Mouse (Mus musculus) kidney, embryonic 15.5 days (tissue): ENCODE data around the gene Whamm. TPM values are rescaled to one million over a fixed set of nuclear protein-coding genes. Genes with fewer than 3 reads are reported as not detected.

Experiments used
- ATAC-seq: fragments of 200-750 bp; cut with Nextera tagmentation; replicated peaks from 2 replicates; pipeline ENCODE4 v1.8.0; 2017; ENCODE audit warnings: moderate TSS enrichment; ENCODE audit not compliant: low FRiP score
- H3K27ac ChIP-seq: fragments of 300-500 bp; sonication (generic); 2 replicates; pipeline ENCODE4 v1.5.1; 2015; ENCODE audit warnings: mild to moderate bottlenecking, inconsistent platforms
- H3K27me3 ChIP-seq: fragments of 300-500 bp; sonication (generic); 2 replicates; pipeline ENCODE4 v1.6.1; 2015; ENCODE audit warnings: inconsistent platforms
- H3K36me3 ChIP-seq: fragments of 300-500 bp; sonication (generic); 2 replicates; pipeline ENCODE4 v1.6.1; 2015; ENCODE audit warnings: inconsistent platforms
- H3K4me1 ChIP-seq: fragments of 300-500 bp; sonication (generic); 2 replicates; pipeline ENCODE4 v1.6.1; 2015; ENCODE audit warnings: inconsistent platforms
- H3K4me2 ChIP-seq: fragments of 300-500 bp; sonication (generic); 2 replicates; pipeline ENCODE4 v1.6.1; 2015; ENCODE audit warnings: moderate library complexity, mild to moderate bottlenecking, inconsistent platforms
- H3K4me3 ChIP-seq: fragments of 300-500 bp; sonication (generic); replicated peaks from 2 replicates; pipeline ENCODE4 v1.5.1; 2015; ENCODE audit warnings: mild to moderate bottlenecking, inconsistent platforms
- H3K9ac ChIP-seq: fragments of 300-500 bp; sonication (generic); 2 replicates; pipeline ENCODE4 v1.6.1; 2015; ENCODE audit warnings: mild to moderate bottlenecking, inconsistent platforms
- H3K9me3 ChIP-seq: fragments of 300-500 bp; sonication (generic); replicated peaks from 2 replicates; pipeline ENCODE4 v1.6.1; 2016; ENCODE audit warnings: inconsistent platforms
- WGBS: fragments of 180-500 bp; shearing (Covaris S2); methylation state at CpG from one replicate; pipeline ENCODE4 v1.1.7; 2015; ENCODE audit warnings: mixed read lengths; 5-methylcytosine and 5-hydroxymethylcytosine counted together
- polyA plus RNA-seq: library from polyadenylated mRNA; unstranded; fragments of >200 nt; fragmentation: Nextera tagmentation; extraction: Ambion mirVana; gene quantifications from 2 replicates; pipeline ENCODE4 v1.2.1, GENCODE M21; 2015

The Whamm gene
- polyA plus RNA-seq, 1 experiment from 2014 or later: 4.6 TPM

DNA sequence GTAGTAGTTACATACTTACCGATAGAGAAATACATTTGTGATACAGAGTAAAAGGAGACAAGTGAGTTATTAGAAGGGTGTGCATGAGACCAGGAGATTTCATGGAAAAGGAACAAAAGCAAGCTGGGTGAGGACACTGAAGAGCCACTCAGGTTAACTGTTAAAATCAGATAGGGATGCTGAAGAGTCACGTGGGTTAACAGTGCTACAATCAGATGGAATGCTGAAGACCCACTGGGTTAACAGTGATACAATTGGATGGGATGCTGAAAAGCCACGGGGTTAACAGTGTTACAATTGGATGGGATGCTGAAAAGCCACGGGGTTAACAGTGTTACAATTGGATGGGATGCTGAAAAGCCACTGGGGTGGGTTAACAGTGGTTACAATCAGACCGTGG, 33.9 kb downstream of the Whamm start:
- no peak overlapping the region for H3K4me2 ChIP-seq
- no peak for ATAC-seq
- no peaks in the 10 kb centered on the region for H3K36me3 ChIP-seq
- H3K27me3 ChIP-seq: no peaks in the 10 kb centered on the region
- 81% methylated on average over 5 of the region's 5 CpGs for WGBS
- H3K4me3 ChIP-seq: no peak overlapping the region
- no peak overlapping the region for H3K9ac ChIP-seq
- H3K27ac ChIP-seq: no peak overlapping the region
- 0 out of 2 replicates have a peak, but pooled peaks cover 4% of the 10 kb centered on the region for H3K4me1 ChIP-seq
- no peaks in the 10 kb centered on the region for H3K9me3 ChIP-seq

- no peak overlapping the region for H3K9ac ChIP-seq
- no peaks in the 10 kb centered on the region for H3K9me3 ChIP-seq
- ATAC-seq: no peak
- H3K4me1 ChIP-seq: no peaks in the 10 kb centered on the region
- H3K27me3 ChIP-seq: no peaks in the 10 kb centered on the region
- no peaks in the 10 kb centered on the region for H3K36me3 ChIP-seq
- H3K4me2 ChIP-seq: no peak overlapping the region
- no peak overlapping the region for H3K4me3 ChIP-seq
- no peak overlapping the region for H3K27ac ChIP-seq
- WGBS: 82% methylated on average over 4 of the region's 4 CpGs
Measured at GRCm38 (mm10) chr7:81605489-81605888, 34.4 kb downstream of the Whamm start.

DNA sequence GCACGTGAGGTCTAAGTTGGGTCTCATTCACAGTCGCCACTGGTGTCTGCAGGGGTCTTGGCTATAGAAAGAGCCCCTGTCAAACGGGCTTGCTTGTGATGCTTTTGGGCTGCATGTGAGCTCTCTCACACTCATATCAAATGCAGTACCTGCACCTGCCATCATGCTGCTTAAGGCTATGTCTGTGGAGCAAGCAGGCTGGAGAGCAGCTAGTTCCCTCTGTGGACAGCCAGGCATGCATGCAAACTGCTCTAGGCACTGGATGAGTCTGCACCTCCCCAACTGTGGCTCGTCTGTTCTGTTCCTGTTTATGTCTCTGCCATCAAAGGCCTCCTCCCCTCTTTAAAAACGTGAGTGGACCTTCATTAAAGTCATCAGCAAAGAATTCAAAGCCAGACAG, 35.4 kb downstream of the Whamm start:
- no peaks in the 10 kb centered on the region for H3K4me1 ChIP-seq
- 58% methylated on average over 5 of the region's 5 CpGs for WGBS
- no peak overlapping the region for H3K4me3 ChIP-seq
- H3K27me3 ChIP-seq: no peaks in the 10 kb centered on the region
- ATAC-seq: no peak
- no peak overlapping the region for H3K27ac ChIP-seq
- no peaks in the 10 kb centered on the region for H3K9me3 ChIP-seq
- H3K4me2 ChIP-seq: no peak overlapping the region
- H3K36me3 ChIP-seq: no peaks in the 10 kb centered on the region
- no peak overlapping the region for H3K9ac ChIP-seq

DNA sequence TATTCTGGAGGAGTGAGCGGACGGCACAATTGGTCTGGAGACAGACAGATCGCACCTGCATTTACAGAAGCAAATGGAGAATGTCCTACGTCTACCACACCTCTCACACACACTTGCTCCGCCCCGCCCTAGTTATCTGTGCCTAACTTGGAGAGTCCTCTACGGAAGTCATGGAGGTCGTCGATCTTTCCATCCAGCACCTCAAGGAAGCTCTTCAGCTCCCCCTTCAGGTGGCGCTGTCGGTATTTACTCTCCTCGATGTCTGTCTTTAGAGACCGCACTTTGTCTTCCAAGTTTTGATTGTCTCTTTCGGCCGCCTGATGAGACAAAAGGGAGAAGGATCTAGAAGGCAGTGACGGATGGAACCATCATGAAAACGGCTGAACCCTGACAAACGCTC, 39.1 kb downstream of the Whamm start:
- Histone ChIP-seq H3K27me3 (no peaks in the 10 kb centered on the region), H3K27ac (no peak overlapping the region), H3K9ac (no peak overlapping the region), H3K9me3 (no peaks in the 10 kb centered on the region), H3K36me3 (no peaks in the 10 kb centered on the region), H3K4me3 (no peak overlapping the region), H3K4me2 (no peak overlapping the region), H3K4me1 (no peaks in the 10 kb centered on the region)
- 64% methylated on average over 18 of the region's 18 CpGs for WGBS
- ATAC-seq: no peak

DNA sequence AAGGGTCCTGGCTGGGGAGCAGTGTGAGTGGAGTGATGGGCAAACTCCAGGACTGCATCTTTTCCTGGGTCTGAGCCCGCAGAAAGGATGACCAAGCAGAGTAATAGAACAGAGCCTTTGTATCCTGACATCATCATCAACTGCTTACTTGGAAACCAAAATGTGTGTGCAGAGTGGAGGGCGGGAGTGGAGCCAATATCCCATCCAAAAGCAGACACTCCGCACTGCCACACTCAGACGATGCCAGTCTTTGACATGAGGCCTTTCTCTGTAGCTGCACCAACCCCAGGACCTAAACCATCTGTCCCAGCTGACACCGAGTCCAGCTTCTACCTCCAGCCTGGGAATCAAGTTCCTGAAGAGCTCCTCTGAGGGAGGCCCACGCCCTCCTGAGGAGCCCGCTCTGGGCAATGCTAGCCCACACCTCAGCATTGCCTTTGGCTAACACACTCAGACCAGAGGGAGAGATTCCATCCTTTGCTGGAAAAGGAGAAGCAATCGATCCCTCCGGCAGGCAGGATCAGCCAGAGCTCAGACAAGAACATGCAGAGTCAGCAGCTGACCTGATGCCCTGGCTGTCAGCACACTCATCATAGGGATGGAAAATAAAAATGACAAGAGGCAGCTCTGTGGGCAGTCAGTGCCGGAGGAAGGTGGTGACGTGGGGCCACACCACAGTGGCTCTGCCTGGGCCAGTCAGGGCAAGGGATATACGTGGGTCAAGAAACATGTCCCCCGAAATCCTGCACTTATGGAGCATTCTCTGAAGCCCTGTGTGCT, 42.0 kb downstream of the Whamm start:
- Histone ChIP-seq H3K4me2 (no peak overlapping the region), H3K4me3 (no peak overlapping the region), H3K9ac (no peak overlapping the region), H3K27ac (no peak overlapping the region), H3K36me3 (no peaks in the 10 kb centered on the region), H3K4me1 (no peaks in the 10 kb centered on the region), H3K27me3 (no peaks in the 10 kb centered on the region), H3K9me3 (no peaks in the 10 kb centered on the region)
- ATAC-seq: no peak
- WGBS: 83% methylated on average over 13 of the region's 13 CpGs

DNA sequence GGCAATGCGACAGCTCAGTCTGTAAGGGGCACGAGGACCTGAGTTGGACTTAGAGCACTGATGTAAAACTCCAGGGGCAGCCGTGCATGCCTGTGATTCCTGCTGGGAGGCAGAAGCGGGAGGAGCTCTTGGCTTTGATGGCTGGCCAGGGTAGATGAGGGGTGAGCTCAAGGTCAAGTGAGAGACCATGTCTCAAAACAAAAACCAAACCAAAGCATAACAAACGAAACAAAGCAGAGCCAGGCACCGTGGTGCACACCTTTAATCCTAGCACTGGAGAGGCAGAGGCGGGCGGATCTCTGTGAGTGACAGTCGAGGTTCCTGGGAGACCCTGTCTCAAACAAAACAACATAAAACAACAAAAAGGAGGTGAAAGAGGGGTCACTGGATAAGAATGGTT, 44.0 kb downstream of the Whamm start:
- no peaks in the 10 kb centered on the region for H3K4me1 ChIP-seq
- WGBS: 73% methylated on average over 9 of the region's 9 CpGs
- H3K36me3 ChIP-seq: no peaks in the 10 kb centered on the region
- H3K27ac ChIP-seq: no peak overlapping the region
- no peak overlapping the region for H3K9ac ChIP-seq
- H3K27me3 ChIP-seq: no peaks in the 10 kb centered on the region
- no peaks in the 10 kb centered on the region for H3K9me3 ChIP-seq
- H3K4me2 ChIP-seq: no peak overlapping the region
- H3K4me3 ChIP-seq: no peak overlapping the region
- no peak for ATAC-seq

DNA sequence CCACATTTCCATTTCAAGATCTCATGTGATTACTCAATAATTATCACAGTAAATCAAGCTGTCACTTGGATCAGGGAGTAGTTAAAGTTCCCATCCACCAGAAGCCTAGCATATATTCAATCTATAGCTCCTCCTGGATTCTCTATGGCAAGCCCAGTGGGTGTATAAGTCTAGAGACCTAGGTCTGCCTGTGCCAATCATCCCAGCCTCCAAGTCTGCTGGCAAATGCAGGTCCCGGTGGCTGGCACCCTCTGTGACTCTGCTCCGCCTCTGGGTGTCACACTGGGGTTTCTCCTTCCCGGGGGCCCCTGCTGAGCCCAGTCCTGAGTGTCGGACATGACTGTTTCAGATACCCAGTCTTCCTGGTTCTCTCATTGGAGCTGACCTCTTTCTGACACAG, 51.7 kb downstream of the Whamm start:
- Histone ChIP-seq H3K4me1 (no peaks in the 10 kb centered on the region), H3K4me3 (no peak overlapping the region), H3K9ac (no peak overlapping the region), H3K36me3 (no peaks in the 10 kb centered on the region), H3K4me2 (no peak overlapping the region), H3K27ac (no peak overlapping the region), H3K27me3 (no peaks in the 10 kb centered on the region), H3K9me3 (peaks cover 3% of the 10 kb centered on the region; the same call in 1 of the 2 replicates)
- WGBS: 79% methylated on average over 4 of the region's 4 CpGs
- no peak for ATAC-seq

- H3K9ac ChIP-seq: no peak overlapping the region
- H3K9me3 ChIP-seq: peaks cover 3% of the 10 kb centered on the region; the same call in 1 of the 2 replicates
- no peak for ATAC-seq
- H3K4me3 ChIP-seq: no peak overlapping the region
- no peak overlapping the region for H3K4me2 ChIP-seq
- whole genome bisulfite sequencing: 84% methylated on average over 6 of the region's 6 CpGs
- no peak overlapping the region for H3K27ac ChIP-seq
- H3K4me1 ChIP-seq: no peaks in the 10 kb centered on the region
- no peaks in the 10 kb centered on the region for H3K36me3 ChIP-seq
- no peaks in the 10 kb centered on the region for H3K27me3 ChIP-seq
Measured at GRCm38 (mm10) chr7:81623767-81624166, 52.7 kb downstream of the Whamm start.

DNA sequence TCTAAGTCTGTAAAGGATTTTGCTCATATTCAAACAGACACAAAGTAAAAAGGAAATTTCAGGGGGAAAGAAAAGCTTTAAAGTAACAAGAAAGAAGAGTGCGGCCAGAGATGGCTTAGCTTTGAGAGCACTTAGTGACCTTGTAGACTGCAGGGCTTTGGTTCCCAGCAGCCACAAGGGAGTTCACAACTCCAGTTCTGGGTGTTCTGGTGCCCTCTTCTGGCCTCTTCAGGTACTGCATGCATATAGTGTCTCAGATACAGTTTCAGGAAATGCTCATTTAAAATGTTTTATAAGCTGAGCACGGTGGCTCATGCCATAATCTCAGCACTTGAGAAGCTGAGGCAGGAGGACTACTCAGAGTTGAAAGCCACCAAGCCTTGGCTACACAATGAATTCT, 55.4 kb downstream of the Whamm start:
- Histone ChIP-seq H3K9ac (no peak overlapping the region), H3K9me3 (peaks cover 3% of the 10 kb centered on the region; the same call in 1 of the 2 replicates), H3K4me3 (no peak overlapping the region), H3K4me2 (no peak overlapping the region), H3K4me1 (no peaks in the 10 kb centered on the region), H3K36me3 (no peaks in the 10 kb centered on the region), H3K27ac (no peak overlapping the region), H3K27me3 (no peaks in the 10 kb centered on the region)
- WGBS: 87% methylated on average over 2 of the region's 2 CpGs
- no peak for ATAC-seq

DNA sequence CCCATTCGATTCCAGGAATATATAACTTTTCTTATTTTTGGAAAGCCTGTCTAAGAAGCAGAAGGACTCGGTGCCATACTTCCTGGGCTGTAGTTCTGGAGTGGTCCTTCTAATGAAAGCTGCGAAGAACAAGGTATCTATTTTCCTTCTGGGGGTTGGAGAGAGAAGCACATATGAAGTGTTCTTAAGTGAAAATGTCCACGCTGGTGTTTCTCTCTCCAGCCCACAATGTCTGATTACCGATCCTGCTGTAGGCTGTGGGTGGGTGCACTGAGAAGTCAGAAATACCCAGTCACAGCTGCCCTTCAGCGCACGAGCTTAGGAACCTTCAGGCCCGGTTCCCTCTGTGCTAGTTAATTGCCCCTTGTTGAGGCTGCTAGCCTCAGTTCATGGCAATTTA, 60.2 kb downstream of the Whamm start:
- no peaks in the 10 kb centered on the region for H3K27me3 ChIP-seq
- H3K36me3 ChIP-seq: no peaks in the 10 kb centered on the region
- H3K9ac ChIP-seq: no peak overlapping the region
- no peak overlapping the region for H3K4me2 ChIP-seq
- no peaks in the 10 kb centered on the region for H3K4me1 ChIP-seq
- H3K27ac ChIP-seq: no peak overlapping the region
- WGBS: 82% methylated on average over 8 of the region's 8 CpGs
- H3K4me3 ChIP-seq: no peak overlapping the region
- peaks cover 2% of the 10 kb centered on the region; the same call in 1 of the 2 replicates for H3K9me3 ChIP-seq
- ATAC-seq: no peak

GRCm38 (mm10) chr7:81632586-81632985, 61.5 kb downstream of the Whamm start:
- Histone ChIP-seq H3K4me2 (no peak overlapping the region), H3K27me3 (no peaks in the 10 kb centered on the region), H3K9me3 (no peaks in the 10 kb centered on the region), H3K27ac (no peak overlapping the region), H3K9ac (no peak overlapping the region), H3K4me3 (no peak overlapping the region), H3K4me1 (no peaks in the 10 kb centered on the region), H3K36me3 (no peaks in the 10 kb centered on the region)
- ATAC-seq: no peak
- 75% methylated on average over 6 of the region's 6 CpGs for WGBS

- Histone ChIP-seq H3K27ac (no peak overlapping the region), H3K4me3 (no peak overlapping the region), H3K9me3 (no peaks in the 10 kb centered on the region), H3K27me3 (no peaks in the 10 kb centered on the region), H3K9ac (no peak overlapping the region), H3K4me2 (no peak overlapping the region), H3K4me1 (no peaks in the 10 kb centered on the region), H3K36me3 (no peaks in the 10 kb centered on the region)
- 70% methylated on average over 6 of the region's 6 CpGs for WGBS
- no peak for ATAC-seq
Measured at GRCm38 (mm10) chr7:81641101-81641500, 70.0 kb downstream of the Whamm start.
